Mouse (Mus musculus) lung, adult 2 months (tissue): Measurements from ENCODE around the gene Amn1.

Experiments
- CTCF ChIP-seq: fragments of 200-500 bp; IDR thresholded peaks from 2 replicates; pipeline ENCODE4 v1.5.1; 2011; ENCODE audit warnings: mild to moderate bottlenecking, low read length, control low read depth; ENCODE audit not compliant: insufficient read depth
- POLR2A ChIP-seq: fragments of 200-500 bp; IDR thresholded peaks from 2 replicates; pipeline ENCODE4 v1.6.1; 2011; ENCODE audit warnings: low read depth, mild to moderate bottlenecking, control low read depth, low read length, borderline replicate concordance; ENCODE audit errors: extremely low read depth

DNA sequence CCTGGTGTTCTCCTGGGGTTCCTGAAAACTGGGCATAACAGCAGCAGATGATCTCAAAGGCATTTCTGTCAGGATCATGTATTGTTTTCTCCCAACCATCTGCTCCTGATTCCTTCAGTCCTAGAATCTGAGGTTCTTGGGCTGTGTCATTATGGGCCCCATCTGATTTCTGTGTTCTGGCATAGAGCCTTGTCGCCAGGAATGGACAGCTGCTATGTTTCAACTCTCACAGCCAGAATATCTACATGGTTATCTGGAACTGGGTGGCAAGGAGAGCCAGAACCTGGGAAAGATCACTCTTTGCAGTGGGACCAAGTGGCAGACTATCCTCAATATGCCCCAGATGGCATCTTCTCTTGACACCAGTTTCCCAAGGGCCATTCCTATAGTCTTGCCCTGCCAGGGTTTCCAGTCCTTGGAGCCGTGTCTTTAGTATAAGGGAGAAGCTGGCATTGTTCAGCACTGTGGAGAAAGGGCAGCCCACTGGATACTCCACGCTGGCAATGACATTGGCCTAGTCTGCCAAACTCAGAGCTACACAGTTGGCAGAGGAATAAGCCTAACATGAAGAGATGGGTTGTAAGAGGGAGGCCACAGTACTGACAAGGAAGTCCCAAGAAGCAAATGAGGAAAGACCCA, 13.5 kb downstream of the Amn1 start:
- TF ChIP-seq POLR2A (no peak), CTCF (no peak)
